Mouse (Mus musculus) neural tube, embryonic 12.5 days (tissue): ENCODE results near the gene Tepsin. TPM values are rescaled to one million over a fixed set of nuclear protein-coding genes. Genes with fewer than 3 reads are reported as not detected.

Experiments used
- ATAC-seq: fragments of 200-750 bp; cut with Nextera tagmentation; 2 replicates; pipeline ENCODE4 v1.8.0; 2017; ENCODE audit warnings: low read depth, mild to moderate bottlenecking, moderate TSS enrichment, moderate library complexity; ENCODE audit not compliant: low FRiP score
- H3K27ac ChIP-seq: fragments of 300-500 bp; sonication (generic); 2 replicates; pipeline ENCODE4 v1.5.1; 2016
- H3K27me3 ChIP-seq: fragments of 300-500 bp; sonication (generic); replicated peaks from 2 replicates; pipeline ENCODE4 v1.6.1; 2016; ENCODE audit warnings: mild to moderate bottlenecking
- H3K36me3 ChIP-seq: fragments of 300-500 bp; sonication (generic); 2 replicates; pipeline ENCODE4 v1.6.1; 2016; ENCODE audit warnings: mild to moderate bottlenecking
- H3K4me1 ChIP-seq: fragments of 300-500 bp; sonication (generic); 2 replicates; pipeline ENCODE4 v1.6.1; 2016
- H3K4me2 ChIP-seq: fragments of 300-500 bp; sonication (generic); replicated peaks from 2 replicates; pipeline ENCODE4 v1.6.1; 2016; ENCODE audit warnings: mild to moderate bottlenecking
- H3K4me3 ChIP-seq: fragments of 300-500 bp; sonication (generic); 2 replicates; pipeline ENCODE4 v1.5.1; 2016
- H3K9ac ChIP-seq: fragments of 300-500 bp; sonication (generic); 2 replicates; pipeline ENCODE4 v1.6.1; 2016; ENCODE audit warnings: mild to moderate bottlenecking
- H3K9me3 ChIP-seq: fragments of 300-500 bp; sonication (generic); 2 replicates; pipeline ENCODE4 v1.6.1; 2016; ENCODE audit warnings: mild to moderate bottlenecking
- WGBS: fragments of 180-500 bp; shearing (Covaris S2); methylation state at CpG from one replicate; pipeline ENCODE4 v1.1.7; 2016; 5-methylcytosine and 5-hydroxymethylcytosine counted together
- polyA plus RNA-seq: library from polyadenylated mRNA; unstranded; fragments of >200 nt; fragmentation: Nextera tagmentation; extraction: Ambion mirVana; gene quantifications from 2 replicates; pipeline ENCODE4 v1.2.1, GENCODE M21; 2016

The Tepsin gene
- polyA plus RNA-seq, 1 experiment from 2014 or later = 24.5 TPM

DNA sequence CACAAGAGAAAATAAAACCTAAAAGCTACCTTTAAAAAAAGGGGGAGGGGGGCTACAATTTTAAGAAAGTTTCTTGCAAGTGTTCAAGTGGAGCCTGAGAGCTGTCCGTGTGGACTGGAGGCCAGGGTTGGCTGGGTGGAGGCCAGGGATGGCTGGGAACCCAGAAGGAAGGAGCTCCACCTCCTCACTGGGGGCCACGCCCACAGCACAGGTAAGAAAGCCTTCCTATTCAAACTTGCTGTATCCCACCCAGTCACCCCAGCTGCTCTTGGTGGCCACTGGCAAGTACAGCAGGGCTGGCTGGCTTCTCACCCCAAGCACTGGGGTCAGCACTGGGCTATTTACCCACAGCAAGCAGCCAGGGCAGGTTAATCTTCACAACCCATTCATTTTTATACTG is 8.5 kb upstream of the Tepsin start:
- H3K9me3 ChIP-seq = no peaks in the 10 kb centered on the region
- H3K27me3 ChIP-seq = no peaks in the 10 kb centered on the region
- H3K4me1 ChIP-seq = no peaks in the 10 kb centered on the region
- no peak overlapping the region for H3K27ac ChIP-seq
- H3K36me3 ChIP-seq = peaks cover 68% of the 10 kb centered on the region
- H3K4me2 ChIP-seq = no peak overlapping the region
- peak overlapping the region; percentile 13; the same call in 1 of the 2 replicates for H3K9ac ChIP-seq
- no peak overlapping the region; the same call in 1 of the 2 replicates for H3K4me3 ChIP-seq
- ATAC-seq = no peak
- WGBS = 82% methylated on average over 2 of the region's 2 CpGs

- Histone ChIP-seq H3K4me1 (peaks cover 10% of the 10 kb centered on the region), H3K4me2 (no peak overlapping the region), H3K36me3 (peaks cover 47% of the 10 kb centered on the region), H3K9ac (no peak overlapping the region), H3K27ac (no peak overlapping the region), H3K4me3 (no peak overlapping the region), H3K27me3 (no peaks in the 10 kb centered on the region), H3K9me3 (no peaks in the 10 kb centered on the region)
- ATAC-seq = no peak
- 90% methylated on average over 3 of the region's 3 CpGs for WGBS
Observed at GRCm38 (mm10) chr11:120103431-120103997, 5.0 kb upstream of the Tepsin start.

GRCm38 (mm10) chr11:120101036-120101435 is 2.5 kb upstream of the Tepsin start:
- no peak overlapping the region for H3K4me2 ChIP-seq
- H3K4me3 ChIP-seq = no peak overlapping the region
- no peaks in the 10 kb centered on the region for H3K27me3 ChIP-seq
- peaks cover 21% of the 10 kb centered on the region for H3K4me1 ChIP-seq
- H3K9me3 ChIP-seq = no peaks in the 10 kb centered on the region
- H3K36me3 ChIP-seq = peaks cover 30% of the 10 kb centered on the region
- WGBS = 5% methylated on average over 3 of the region's 3 CpGs
- ATAC-seq = no peak
- no peak overlapping the region for H3K27ac ChIP-seq
- no peak overlapping the region for H3K9ac ChIP-seq

GRCm38 (mm10) chr11:120092817-120093591 is 5.5 kb downstream of the Tepsin start:
- 82% methylated on average over 23 of the region's 23 CpGs for WGBS
- H3K36me3 ChIP-seq = peaks cover 62% of the 10 kb centered on the region

GRCm38 (mm10) chr11:120090661-120091060 is 7.9 kb downstream of the Tepsin start:
- peaks cover 54% of the 10 kb centered on the region for H3K36me3 ChIP-seq
- H3K9ac ChIP-seq = no peak overlapping the region
- WGBS = 93% methylated on average over 4 of the region's 4 CpGs
- no peak overlapping the region for H3K4me2 ChIP-seq
- H3K9me3 ChIP-seq = no peaks in the 10 kb centered on the region
- H3K4me3 ChIP-seq = no peak overlapping the region
- no peak overlapping the region for H3K27ac ChIP-seq
- no peaks in the 10 kb centered on the region for H3K27me3 ChIP-seq
- no peak for ATAC-seq
- peaks cover 10% of the 10 kb centered on the region for H3K4me1 ChIP-seq

More at GRCm38 (mm10) chr11:120092817-120093591, 5.5 kb downstream of the Tepsin start:
- Histone ChIP-seq H3K9me3 (no peaks in the 10 kb centered on the region), H3K27me3 (no peaks in the 10 kb centered on the region), H3K4me3 (no peak overlapping the region), H3K27ac (no peak overlapping the region), H3K4me2 (no peak overlapping the region), H3K9ac (0 out of 2 replicates have a peak overlapping the region, but pooled peaks have one; percentile 6), H3K4me1 (peaks cover 8% of the 10 kb centered on the region)
- ATAC-seq = no peak

GRCm38 (mm10) chr11:120086702-120087152 is 11.8 kb downstream of the Tepsin start, which contains the start of gene Cep131:
Cep131 (minus strand) TSS chr11:120086827.
- Histone ChIP-seq H3K4me3 (peak within 1 kb of the TSS; percentile 95), H3K36me3 (peaks cover 40% of the 10 kb centered on the region), H3K27me3 (no peaks in the 10 kb centered on the region), H3K9me3 (no peaks in the 10 kb centered on the region), H3K9ac (peak within 1 kb of the TSS; percentile 99), H3K4me1 (peaks cover 17% of the 10 kb centered on the region), H3K4me2 (peak within 1 kb of the TSS; percentile 93), H3K27ac (peak within 1 kb of the TSS; percentile 72)
- ATAC-seq = peak; percentile 98
- WGBS = under 1% methylated on average over 42 of the region's 42 CpGs

GRCm38 (mm10) chr11:120085891-120086627 is 12.5 kb downstream of the Tepsin start:
- Histone ChIP-seq H3K9me3 (no peaks in the 10 kb centered on the region), H3K27ac (peak overlapping the region; percentile 72), H3K4me3 (peak overlapping the region; percentile 95), H3K27me3 (no peaks in the 10 kb centered on the region), H3K9ac (peak overlapping the region; percentile 99), H3K36me3 (peaks cover 37% of the 10 kb centered on the region), H3K4me1 (peaks cover 17% of the 10 kb centered on the region), H3K4me2 (peak overlapping the region; percentile 93)
- WGBS = under 1% methylated on average over 25 of the region's 25 CpGs
- ATAC-seq = peak; percentile 59

GRCm38 (mm10) chr11:120080282-120080681 is 18.2 kb downstream of the Tepsin start:
- H3K36me3 ChIP-seq = peaks cover 78% of the 10 kb centered on the region

GRCm38 (mm10) chr11:120076191-120076590 is 22.3 kb downstream of the Tepsin start:
- Histone ChIP-seq H3K27ac (no peak overlapping the region), H3K4me3 (no peak overlapping the region), H3K9me3 (no peaks in the 10 kb centered on the region), H3K36me3 (peaks cover 92% of the 10 kb centered on the region), H3K4me1 (0 out of 2 replicates have a peak, but pooled peaks cover 7% of the 10 kb centered on the region), H3K9ac (no peak overlapping the region), H3K27me3 (no peaks in the 10 kb centered on the region), H3K4me2 (no peak overlapping the region)
- WGBS = 80% methylated on average over 3 of the region's 3 CpGs
- no peak for ATAC-seq

More at GRCm38 (mm10) chr11:120080282-120080681, 18.2 kb downstream of the Tepsin start:
- H3K4me2 ChIP-seq = no peak overlapping the region
- WGBS = 93% methylated on average over 6 of the region's 6 CpGs
- no peak overlapping the region for H3K4me3 ChIP-seq
- H3K9me3 ChIP-seq = no peaks in the 10 kb centered on the region
- peaks cover 4% of the 10 kb centered on the region for H3K4me1 ChIP-seq
- H3K27me3 ChIP-seq = no peaks in the 10 kb centered on the region
- no peak for ATAC-seq
- no peak overlapping the region for H3K9ac ChIP-seq
- H3K27ac ChIP-seq = no peak overlapping the region

DNA sequence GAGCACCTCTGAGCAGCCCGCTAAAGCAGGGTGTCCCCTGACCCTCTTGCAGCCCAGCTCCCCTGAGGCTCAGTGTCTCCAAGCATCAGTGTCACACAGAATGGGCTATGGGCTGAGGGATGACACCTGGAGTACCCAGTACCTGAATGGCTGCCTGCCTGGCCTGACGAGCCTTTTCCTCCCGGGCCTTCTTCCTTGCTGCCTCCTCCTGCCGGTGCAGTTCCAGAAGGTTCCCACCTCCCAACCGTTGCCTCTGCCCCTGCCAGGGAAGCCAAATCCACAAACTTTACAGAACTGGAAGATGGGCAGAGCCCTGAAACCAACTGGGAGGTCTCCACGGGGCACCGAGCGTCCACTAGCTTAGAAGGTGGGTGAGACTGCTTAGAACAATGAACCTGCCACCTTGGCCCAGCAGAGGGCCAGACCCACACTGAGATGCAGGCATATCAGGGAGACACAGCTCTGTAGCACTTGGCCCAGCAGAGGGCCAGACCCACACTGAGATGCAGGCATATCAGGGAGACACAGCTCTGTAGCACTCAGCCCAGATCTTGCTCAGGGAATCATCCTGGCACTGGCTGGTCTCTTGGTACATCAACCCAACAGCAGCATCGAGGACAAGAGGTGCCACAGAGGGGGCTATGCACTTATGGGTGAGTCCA is 25.4 kb downstream of the Tepsin start:
- H3K36me3 ChIP-seq = peaks cover 93% of the 10 kb centered on the region
- H3K9ac ChIP-seq = no peak overlapping the region
- no peak for ATAC-seq
- no peaks in the 10 kb centered on the region for H3K9me3 ChIP-seq
- no peak overlapping the region for H3K4me3 ChIP-seq
- no peak overlapping the region for H3K27ac ChIP-seq
- no peak overlapping the region for H3K4me2 ChIP-seq
- peaks cover 14% of the 10 kb centered on the region for H3K4me1 ChIP-seq
- WGBS = 93% methylated on average over 9 of the region's 9 CpGs
- H3K27me3 ChIP-seq = no peaks in the 10 kb centered on the region

DNA sequence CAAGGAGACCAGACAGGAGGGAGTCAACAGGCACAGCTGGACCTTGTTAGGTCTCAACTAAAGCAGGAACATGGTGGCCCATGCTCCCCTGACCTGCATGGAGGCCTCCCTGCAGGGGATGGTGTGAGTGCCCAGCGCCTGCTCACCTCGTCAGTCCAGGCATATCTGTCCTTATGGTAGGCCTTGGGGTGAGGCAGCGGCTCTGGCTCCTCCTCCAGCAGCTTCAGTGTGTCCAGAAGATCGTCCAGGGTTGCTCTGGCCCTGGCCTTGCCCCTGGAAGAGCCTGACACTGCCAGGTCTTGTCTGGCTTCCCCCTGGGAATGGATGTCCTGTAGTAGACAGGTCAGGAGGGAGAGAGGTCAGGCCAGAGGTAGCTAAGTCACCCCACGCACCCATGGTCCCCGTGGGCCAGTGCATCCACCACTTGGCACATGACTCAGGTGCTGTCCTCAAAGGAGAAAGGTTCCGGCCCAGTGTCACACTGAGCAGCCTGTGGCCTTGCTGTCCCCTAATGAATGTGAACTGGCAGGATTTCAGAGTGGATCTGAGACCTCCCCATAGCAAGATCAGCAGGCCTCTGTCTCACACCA is 26.7 kb downstream of the Tepsin start:
- no peak overlapping the region for H3K27ac ChIP-seq
- H3K27me3 ChIP-seq = no peaks in the 10 kb centered on the region
- peaks cover 14% of the 10 kb centered on the region for H3K4me1 ChIP-seq
- no peak for ATAC-seq
- WGBS = 78% methylated on average over 7 of the region's 7 CpGs
- no peaks in the 10 kb centered on the region for H3K9me3 ChIP-seq
- no peak overlapping the region for H3K9ac ChIP-seq
- H3K4me2 ChIP-seq = no peak overlapping the region
- H3K36me3 ChIP-seq = peaks cover 95% of the 10 kb centered on the region
- no peak overlapping the region for H3K4me3 ChIP-seq
